Mouse (Mus musculus): Measurements from ENCODE around the gene Tgfb1i1.

Tgfb1i1 gene

GRCm38 (mm10) chr7:128288923-128289544, 42.4 kb downstream of the Tgfb1i1 start:
- peak; percentile 62 for DNase-seq (ENCODE audit: low read depth)

- no peak for DNase-seq (ENCODE audit: low read depth)
These were observed 48.2 kb downstream of the Tgfb1i1 start for GRCm38 (mm10) chr7:128294785-128295184.

- DNase-seq (ENCODE audit: low read depth), result no peak
These were observed 49.9 kb downstream of the Tgfb1i1 start for GRCm38 (mm10) chr7:128296514-128296913.

GRCm38 (mm10) chr7:128297291-128297616, 50.6 kb downstream of the Tgfb1i1 start:
- DNase-seq (ENCODE audit: low read depth), result no peak

- peak; percentile 82 for DNase-seq (ENCODE audit: low read depth)
These were observed 51.2 kb downstream of the Tgfb1i1 start, which contains the start of gene BC017158 for GRCm38 (mm10) chr7:128297617-128298480. Gene BC017158 (minus strand): TSS chr7:128298170.

- DNase-seq (ENCODE audit: low read depth), result peak; percentile 73
These were observed 52.1 kb downstream of the Tgfb1i1 start for GRCm38 (mm10) chr7:128298481-128299342.

- peak; percentile 76 for DNase-seq (ENCODE audit: low read depth)
These were observed 54.3 kb downstream of the Tgfb1i1 start for GRCm38 (mm10) chr7:128300952-128301351.

GRCm38 (mm10) chr7:128302151-128302550, 55.5 kb downstream of the Tgfb1i1 start:
- no peak for DNase-seq (ENCODE audit: low read depth)

- no peak for DNase-seq (ENCODE audit: low read depth)
These were observed 57.6 kb downstream of the Tgfb1i1 start for GRCm38 (mm10) chr7:128304198-128304597.

- DNase-seq (ENCODE audit: low read depth), result peak; percentile 84
These were observed 58.3 kb downstream of the Tgfb1i1 start for GRCm38 (mm10) chr7:128304907-128305306.
